In the genomic region with DNA sequence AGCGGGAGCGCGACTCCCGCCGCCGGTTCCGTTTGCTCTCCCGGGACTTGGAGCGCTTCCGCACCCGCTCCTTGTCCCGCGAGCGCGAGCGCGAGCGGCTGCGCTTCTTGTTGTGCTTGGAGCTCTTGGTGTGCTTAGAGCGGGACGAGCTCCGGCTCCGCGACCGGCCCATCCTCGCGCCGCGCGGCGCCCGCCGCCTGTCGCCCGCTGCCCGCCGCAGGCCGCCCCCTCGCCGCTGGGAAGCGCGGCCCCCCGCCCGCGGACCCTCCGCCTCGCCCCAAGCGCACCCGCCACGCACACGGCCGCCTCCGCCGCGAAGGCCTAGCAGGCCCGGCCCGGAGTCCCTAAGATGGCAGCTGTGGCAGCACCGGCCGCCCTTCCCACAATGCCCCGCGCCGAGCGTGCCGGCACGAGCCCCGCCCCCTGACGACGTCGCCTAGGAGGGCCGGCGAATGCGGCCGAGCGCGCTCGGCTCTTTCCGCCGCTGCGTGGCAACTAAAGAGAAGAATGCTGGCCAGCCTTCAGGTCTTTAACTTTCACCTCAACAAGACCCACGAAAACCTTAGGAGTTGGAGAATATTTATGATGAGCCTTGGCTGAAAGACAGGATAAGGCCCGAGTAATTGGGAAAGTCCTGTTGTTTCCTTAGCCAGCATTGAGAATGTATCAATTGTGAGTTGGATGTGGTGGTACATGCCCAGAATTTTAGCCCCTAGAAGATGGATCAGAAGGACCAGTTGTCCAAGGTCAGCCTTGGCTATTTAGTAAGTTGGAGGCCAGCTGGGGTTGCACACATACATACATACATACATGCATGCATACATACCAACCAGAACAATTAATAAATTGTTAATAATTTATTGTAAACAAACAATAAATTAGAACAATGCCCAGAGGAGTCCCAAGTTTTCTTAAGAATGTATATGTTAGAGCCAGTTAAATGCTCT, we compare ENCODE assay signal across 7 mouse cellular contexts. TPM values are rescaled to one million over a fixed set of nuclear protein-coding genes. Genes with fewer than 3 reads are reported as not detected.
DNase-seq lines count a peak whose midpoint lies in the region; ATAC-seq lines count a peak whose summit lies in the region.

Gene Arglu1, minus strand, starts transcription at position 376 of the 947 bp plus-strand sequence.

- peak within 1 kb of the TSS; percentile 94 for H3K27ac ChIP-seq in intestine, embryonic 16.5 days (ENCODE audit: low read length)
- peak within 1 kb of the TSS; percentile 91 for H3K27ac ChIP-seq in midbrain, embryonic 11.5 days (ENCODE audit: low read depth, low read length)

- DNase-seq in adrenal gland, adult 2 months = peak; percentile 97
- DNase-seq in embryo, embryonic 11.5 days (ENCODE audit: low read depth, low spot score) = peak; percentile 90
- peak; percentile 98 to 99 for DNase-seq in gastrocnemius, postnatal 4 days (ENCODE audit: low spot score in 2 of 2)
- DNase-seq in left cerebral cortex, postnatal 36 days (ENCODE audit: low spot score in 2 of 2) = peak; percentile 95 to 96
- DNase-seq in midbrain, embryonic 11.5 days (ENCODE audit: low spot score, missing footprints) = peak; percentile 100
- DNase-seq in skeletal muscle tissue, adult 2 months (ENCODE audit: low read depth, low spot score) = peak; percentile 89

- H3K4me3 ChIP-seq in intestine, embryonic 16.5 days (ENCODE audit: low read length) = peak within 1 kb of the TSS; percentile 91
- peak within 1 kb of the TSS; percentile 97 for H3K4me3 ChIP-seq in midbrain, embryonic 11.5 days (ENCODE audit: low read depth, low read length)

- H3K9me3 ChIP-seq in intestine, embryonic 16.5 days (ENCODE audit: control insufficient read depth, low read length) = no peaks in the 10 kb centered on the region
- H3K9me3 ChIP-seq in midbrain, embryonic 11.5 days (ENCODE audit: control insufficient read depth, low read length) = no peaks in the 10 kb centered on the region

- no peaks in the 10 kb centered on the region for H3K27me3 ChIP-seq in intestine, embryonic 16.5 days (replicated peaks; ENCODE audit: control insufficient read depth, insufficient read depth, low read length)
- no peaks in the 10 kb centered on the region for H3K27me3 ChIP-seq in midbrain, embryonic 11.5 days (ENCODE audit: control insufficient read depth, insufficient read depth, low read length)

- intact Hi-C loops in left cerebral cortex, postnatal 36 days (cut with DNase I) = no loop called here

- peak within 1 kb of the TSS; percentile 99 for H3K9ac ChIP-seq in intestine, embryonic 16.5 days (ENCODE audit: low read depth, low read length)
- H3K9ac ChIP-seq in midbrain, embryonic 11.5 days (ENCODE audit: low read length) = peak within 1 kb of the TSS; percentile 99

- no peaks in the 10 kb centered on the region for H3K36me3 ChIP-seq in intestine, embryonic 16.5 days (ENCODE audit: control insufficient read depth, insufficient read depth, low read length)
- H3K36me3 ChIP-seq in midbrain, embryonic 11.5 days (ENCODE audit: control insufficient read depth, insufficient read depth, low read length) = no peaks in the 10 kb centered on the region

- H3K4me2 ChIP-seq in intestine, embryonic 16.5 days (ENCODE audit: low read depth, low read length) = peak within 1 kb of the TSS; percentile 77
- H3K4me2 ChIP-seq in midbrain, embryonic 11.5 days = peak within 1 kb of the TSS; percentile 64

- peak; percentile 94 for ATAC-seq in intestine, embryonic 16.5 days
- peak; percentile 97 for ATAC-seq in midbrain, embryonic 11.5 days (ENCODE audit: low FRiP score)

- H3K4me1 ChIP-seq in intestine, embryonic 16.5 days (ENCODE audit: control insufficient read depth, insufficient read depth, low read length) = peaks cover 27% of the 10 kb centered on the region
- peaks cover 19% of the 10 kb centered on the region for H3K4me1 ChIP-seq in midbrain, embryonic 11.5 days (ENCODE audit: control insufficient read depth, insufficient read depth, low read length)

- WGBS in intestine, embryonic 16.5 days = under 1% methylated on average over 71 of the region's 81 CpGs
- WGBS in midbrain, embryonic 11.5 days = under 1% methylated on average over 75 of the region's 81 CpGs

RNA-seq across cellular contexts. Expression of gene Arglu1, which starts in this region (rescaled TPM):
- 10 to 100 TPM; 56.6 to 59.4 TPM for total RNA-seq in adrenal gland, adult 2 months (2021)
- polyA plus RNA-seq in adrenal gland, adult 2 months (2012; rRNA removed) = 29.7 and 31.6 TPM in 2 replicates
- total RNA-seq in gastrocnemius, postnatal 4 days (2021) = 10 to 100 TPM; 50.9 to 75.9 TPM
- 66.3 and 68.9 TPM in 2 replicates for polyA plus RNA-seq in intestine, embryonic 16.5 days (2015; fragmentation: Nextera tagmentation; extraction: Ambion mirVana)
- total RNA-seq in left cerebral cortex, postnatal 36 days (2021) = 100 to 1,000 TPM in 1 of 2 experiments, 10 to 100 TPM in 1; 74.8 to 112 TPM
- polyA plus RNA-seq in midbrain, embryonic 11.5 days (2014; fragmentation: Nextera tagmentation; extraction: Ambion mirVana) = 158 TPM in 2 replicates

Comparison
In these comparisons a context has a peak if more than half of its experiments do, and no peak if none do; other contexts are left out.
1. Peak in every context shown above with its lines: DNase-seq, ATAC-seq, H3K4me3 ChIP-seq and H3K27ac ChIP-seq.